Mouse (Mus musculus) liver, embryonic 14.5 days (tissue): ENCODE measurements around the gene Esrrg.

Source experiments
- CTCF ChIP-seq: IDR thresholded peaks from 2 replicates; pipeline ENCODE4 v1.5.1; 2016; ENCODE audit warnings: antibody characterized with exemption, low read depth, control low read depth
- EP300 ChIP-seq: IDR thresholded peaks from 2 replicates; pipeline ENCODE4 v1.6.1; 2016; ENCODE audit warnings: antibody characterized with exemption, low read depth

GRCm38 (mm10) chr1:188209025-188209424 lies 600.4 kb downstream of the Esrrg start:
- TF ChIP-seq CTCF (no peak), EP300 (no peak)
